Comparison of ENCODE assay signal across 16 mouse cellular contexts in genomic region chr7:96505538-96505937, GRCm38 (mm10).
DNase-seq lines count a peak whose midpoint lies in the region; ATAC-seq and TF ChIP-seq lines count a peak whose summit lies in the region.
"Had no signal": no experiment of that assay in that cellular context is flagged by ENCODE, and none has a peak within 500 bp of the region (broad histone marks: within the 10 kb centered on the region; RNA-seq: fewer than 3 reads in every experiment).

No protein-coding gene starts in this region.

- H3K9me3 ChIP-seq in forebrain, embryonic 11.5 days (ENCODE audit: control insufficient read depth, low read length), result no peaks in the 10 kb centered on the region
- no peaks in the 10 kb centered on the region for H3K9me3 ChIP-seq in forebrain, postnatal 0 days (ENCODE audit: low read length)
- H3K9me3 ChIP-seq in midbrain, postnatal 0 days (ENCODE audit: low read length), result no peaks in the 10 kb centered on the region
- no peaks in the 10 kb centered on the region for H3K9me3 ChIP-seq in intestine, embryonic 16.5 days (ENCODE audit: control insufficient read depth, low read length)
- H3K9me3 ChIP-seq: neural tube, embryonic 13.5 days had no signal

- ATAC-seq in forebrain, embryonic 11.5 days (replicated peaks; ENCODE audit: low FRiP score), result peak; percentile 65
- ATAC-seq in forebrain, postnatal 0 days, result peak; percentile 51
- peak; percentile 10; the same call in 1 of the 2 replicates for ATAC-seq in midbrain, postnatal 0 days (ENCODE audit: low FRiP score)
- no peak for ATAC-seq in intestine, embryonic 16.5 days

- no peaks in the 10 kb centered on the region for H3K36me3 ChIP-seq in forebrain, embryonic 11.5 days (ENCODE audit: control insufficient read depth, insufficient read depth, low read length)
- no peaks in the 10 kb centered on the region for H3K36me3 ChIP-seq in forebrain, postnatal 0 days (ENCODE audit: insufficient read depth)
- no peaks in the 10 kb centered on the region for H3K36me3 ChIP-seq in midbrain, postnatal 0 days (ENCODE audit: insufficient read depth, low read length)
- H3K36me3 ChIP-seq in intestine, embryonic 16.5 days (ENCODE audit: control insufficient read depth, insufficient read depth, low read length), result no peaks in the 10 kb centered on the region
- H3K36me3 ChIP-seq: heart, embryonic 12.5 days; neural tube, embryonic 13.5 days had no signal

- peak; percentile 39 for DNase-seq in kidney, postnatal 10 days
- DNase-seq in kidney, adult 8-10 months, result no peak
- DNase-seq in forebrain, embryonic 11.5 days (ENCODE audit: low spot score), result no peak
- no peak for DNase-seq in forebrain, postnatal 0 days
- DNase-seq in midbrain, postnatal 0 days (ENCODE audit: low spot score), result peak; percentile 38
- no peak for DNase-seq in ovary, postnatal 10 days (ENCODE audit: low spot score)
- no peak for DNase-seq in ovary, adult 18-20 months (ENCODE audit: low spot score)
- DNase-seq: gastrocnemius, postnatal 14 days; heart, postnatal 36 days; layer of hippocampus, adult 9-11 months; spleen, adult 18-20 months; thymus, postnatal 14 days had no signal

- TF ChIP-seq CTCF in forebrain, postnatal 0 days (IDR thresholded peaks at IDR 0.05; ENCODE audit: low read depth), result no peak
- no peak for TF ChIP-seq CTCF in midbrain, postnatal 0 days (IDR thresholded peaks at IDR 0.05)

- H3K4me3 ChIP-seq in forebrain, embryonic 11.5 days (ENCODE audit: low read depth, low read length), result no peak overlapping the region
- no peak overlapping the region for H3K4me3 ChIP-seq in forebrain, postnatal 0 days (ENCODE audit: low read depth, low read length)
- no peak overlapping the region for H3K4me3 ChIP-seq in midbrain, postnatal 0 days (ENCODE audit: low read depth, low read length)
- H3K4me3 ChIP-seq in intestine, embryonic 16.5 days (ENCODE audit: low read length), result no peak overlapping the region
- H3K4me3 ChIP-seq: heart, embryonic 12.5 days; neural tube, embryonic 13.5 days had no signal

- H3K4me2 ChIP-seq in forebrain, embryonic 11.5 days (ENCODE audit: low read depth, low read length, severe bottlenecking), result no peak overlapping the region
- no peak overlapping the region for H3K4me2 ChIP-seq in forebrain, postnatal 0 days (ENCODE audit: low read depth)
- H3K4me2 ChIP-seq in midbrain, postnatal 0 days (ENCODE audit: low read depth, low read length, poor library complexity, severe bottlenecking), result no peak overlapping the region
- no peak overlapping the region for H3K4me2 ChIP-seq in intestine, embryonic 16.5 days (ENCODE audit: low read depth, low read length)
- H3K4me2 ChIP-seq: heart, embryonic 12.5 days; neural tube, embryonic 13.5 days had no signal

- no peak overlapping the region for H3K9ac ChIP-seq in forebrain, embryonic 11.5 days (ENCODE audit: low read length)
- no peak overlapping the region for H3K9ac ChIP-seq in forebrain, postnatal 0 days
- H3K9ac ChIP-seq in midbrain, postnatal 0 days (replicated peaks; ENCODE audit: low read length, poor library complexity, severe bottlenecking), result no peak overlapping the region
- no peak overlapping the region for H3K9ac ChIP-seq in intestine, embryonic 16.5 days (ENCODE audit: low read depth, low read length)
- H3K9ac ChIP-seq: heart, embryonic 12.5 days; neural tube, embryonic 13.5 days had no signal

- H3K27me3 ChIP-seq in forebrain, embryonic 11.5 days (ENCODE audit: control insufficient read depth, insufficient read depth, low read length), result no peaks in the 10 kb centered on the region
- no peaks in the 10 kb centered on the region for H3K27me3 ChIP-seq in forebrain, postnatal 0 days (ENCODE audit: insufficient read depth, low read length)
- no peaks in the 10 kb centered on the region for H3K27me3 ChIP-seq in midbrain, postnatal 0 days (ENCODE audit: insufficient read depth, low read length)
- no peaks in the 10 kb centered on the region for H3K27me3 ChIP-seq in intestine, embryonic 16.5 days (replicated peaks; ENCODE audit: control insufficient read depth, insufficient read depth, low read length)
- H3K27me3 ChIP-seq: neural tube, embryonic 13.5 days had no signal

- no peak overlapping the region for H3K27ac ChIP-seq in forebrain, embryonic 11.5 days (ENCODE audit: low read depth, low read length)
- H3K27ac ChIP-seq in forebrain, postnatal 0 days (ENCODE audit: low read depth, low read length), result no peak overlapping the region
- H3K27ac ChIP-seq in midbrain, postnatal 0 days (ENCODE audit: low read depth, low read length), result no peak overlapping the region
- no peak overlapping the region for H3K27ac ChIP-seq in intestine, embryonic 16.5 days (ENCODE audit: low read length)
- H3K27ac ChIP-seq: neural tube, embryonic 13.5 days; stomach, postnatal 0 days had no signal

- H3K4me1 ChIP-seq in forebrain, embryonic 11.5 days (replicated peaks; ENCODE audit: control insufficient read depth, insufficient read depth, low read length), result no peaks in the 10 kb centered on the region; the same call in 1 of the 2 replicates
- H3K4me1 ChIP-seq in forebrain, postnatal 0 days (ENCODE audit: insufficient read depth), result peaks cover 14% of the 10 kb centered on the region
- peaks cover 14% of the 10 kb centered on the region; the same call in 1 of the 2 replicates for H3K4me1 ChIP-seq in midbrain, postnatal 0 days (ENCODE audit: insufficient read depth, low read length)
- peaks cover 4% of the 10 kb centered on the region; the same call in 1 of the 2 replicates for H3K4me1 ChIP-seq in intestine, embryonic 16.5 days (ENCODE audit: control insufficient read depth, insufficient read depth, low read length)
- H3K4me1 ChIP-seq: heart, embryonic 12.5 days had no signal

- 18% methylated on average over 6 of the region's 6 CpGs for WGBS in forebrain, embryonic 11.5 days
- WGBS in forebrain, postnatal 0 days, result 12% methylated on average over 6 of the region's 6 CpGs
- WGBS in midbrain, postnatal 0 days, result 27% methylated on average over 6 of the region's 6 CpGs
- 61% methylated on average over 6 of the region's 6 CpGs for WGBS in intestine, embryonic 16.5 days

Comparison
In these comparisons a context has a peak if more than half of its experiments do, and no peak if none do; other contexts are left out.
1. DNase-seq: peak in kidney, postnatal 10 days (single experiment) and midbrain, postnatal 0 days (single experiment); none in kidney, adult 8-10 months (0 of 2), forebrain, embryonic 11.5 days (single experiment), forebrain, postnatal 0 days (single experiment), ovary, postnatal 10 days (single experiment) and ovary, adult 18-20 months (single experiment).